Mouse (Mus musculus) left cerebral cortex, postnatal 36 days (tissue): Measurements from ENCODE around the gene Crygd. TPM values are rescaled to one million over a fixed set of nuclear protein-coding genes. Genes with fewer than 3 reads are reported as not detected.

ENCODE experiments used
- DNase-seq, 2 experiments: peaks; one replicate each; pipeline ENCODE4 v3.0.0; 2021 to 2022; ENCODE audit warnings: low spot score in 2 of 2, mixed read lengths in 1 of 2
- intact Hi-C: fragments of 180-260 bp; cut with DNase I; formaldehyde crosslinking; loops from one replicate; pipeline ENCODE4 v1.15.1; 2025
- total RNA-seq, 2 experiments: library from RNA; stranded (reverse); gene quantifications; 2 replicates each; pipeline ENCODE4 v1.2.3; 2021

Crygd gene
- total RNA-seq, 2 experiments from 2014 or later = not detected

GRCm38 (mm10) chr1:65048781-65049180, 14.5 kb downstream of the Crygd start:
- intact Hi-C loops = loop anchor here (5.0 kb wide), 1 partner anchor 129 kb away; no protein-coding TSS in a partner anchor
- peak; percentile 16 to 23 for DNase-seq

GRCm38 (mm10) chr1:65046401-65047109, 16.7 kb downstream of the Crygd start:
- no peak for DNase-seq
- intact Hi-C loops = loop anchor here (5.0 kb wide), 1 partner anchor 131 kb away; no protein-coding TSS in a partner anchor

- intact Hi-C loops = no loop called here
Measured at GRCm38 (mm10) chr1:65043433-65043832, 19.8 kb downstream of the Crygd start.

GRCm38 (mm10) chr1:65041837-65042236, 21.4 kb downstream of the Crygd start:
- DNase-seq = no peak
- intact Hi-C loops = no loop called here

More at GRCm38 (mm10) chr1:65043433-65043832, 19.8 kb downstream of the Crygd start:
- no peak for DNase-seq

GRCm38 (mm10) chr1:65040806-65041205, 22.4 kb downstream of the Crygd start:
- intact Hi-C loops = no loop called here
- no peak for DNase-seq

GRCm38 (mm10) chr1:65039679-65040078, 23.6 kb downstream of the Crygd start:
- no peak for DNase-seq
- intact Hi-C loops = no loop called here

GRCm38 (mm10) chr1:65037542-65037941, 25.7 kb downstream of the Crygd start:
- intact Hi-C loops = no loop called here
- no peak for DNase-seq

GRCm38 (mm10) chr1:65035513-65035912, 27.7 kb downstream of the Crygd start:
- no peak for DNase-seq
- intact Hi-C loops = no loop called here

GRCm38 (mm10) chr1:65032641-65033040, 30.6 kb downstream of the Crygd start, which contains the start of gene Akr1cl:
Gene Akr1cl (minus strand): TSS chr1:65032759.
- no peak for DNase-seq
- intact Hi-C loops = no loop called here

GRCm38 (mm10) chr1:65028206-65028605, 35.0 kb downstream of the Crygd start:
- DNase-seq = no peak
- intact Hi-C loops = no loop called here

GRCm38 (mm10) chr1:65012726-65013125, 50.5 kb downstream of the Crygd start:
- intact Hi-C loops = loop anchor here (5.0 kb wide), 1 partner anchor 295 kb away; no protein-coding TSS in a partner anchor
- no peak for DNase-seq

Other genes starting within 250 kb of the Crygd start
- 10 to 100 TPM; 34.6 to 40.4 TPM for gene Plekhm3, start 106.6 kb downstream of the Crygd start, total RNA-seq
- gene Akr1cl, start 30.7 kb downstream of the Crygd start, total RNA-seq = not detected
- gene Cryge, start 12.3 kb downstream of the Crygd start, total RNA-seq = not detected
- gene Crygc, start 10.2 kb upstream of the Crygd start, total RNA-seq = not detected
- gene Crygb, start 18.8 kb upstream of the Crygd start, total RNA-seq = not detected
- under 1 TPM in 1 of 2 experiments, not detected in 1; 1.00 TPM for gene Cryga, start 39.9 kb upstream of the Crygd start, total RNA-seq
- gene Gm28845, start 56.1 kb upstream of the Crygd start, total RNA-seq = under 1 TPM; 0.84 to 0.86 TPM
- gene D630023F18Rik, start 59.8 kb upstream of the Crygd start, total RNA-seq = 1 to 10 TPM; 6.7 to 7.2 TPM
- 10 to 100 TPM; 40.2 to 45.9 TPM for gene Idh1, start 123.0 kb upstream of the Crygd start, total RNA-seq
- 10 to 100 TPM; 48.7 to 54.9 TPM for gene Pikfyve, start 123.2 kb upstream of the Crygd start, total RNA-seq
- 1 to 10 TPM; 1.7 to 2.2 TPM for gene Pth2r, start 218.6 kb upstream of the Crygd start, total RNA-seq